Mouse (Mus musculus) kidney, embryonic 14.5 days (tissue): ENCODE data around the gene Bcl2l11. TPM values are rescaled to one million over a fixed set of nuclear protein-coding genes. Genes with fewer than 3 reads are reported as not detected.

ENCODE experiments used
- ATAC-seq: fragments of 200-750 bp; cut with Nextera tagmentation; 2 replicates; pipeline ENCODE4 v1.8.0; 2017; ENCODE audit warnings: moderate number of reproducible peaks, mild to moderate bottlenecking, moderate TSS enrichment, moderate library complexity; ENCODE audit not compliant: low FRiP score, low TSS enrichment
- H3K27ac ChIP-seq: fragments of 300-500 bp; sonication (generic); 2 replicates; pipeline ENCODE4 v1.5.1; 2014; ENCODE audit warnings: low read depth, mild to moderate bottlenecking, low read length, moderate library complexity, mixed read lengths
- H3K27me3 ChIP-seq: fragments of 300-500 bp; sonication (generic); 2 replicates; pipeline ENCODE4 v1.6.1; 2014; ENCODE audit warnings: mild to moderate bottlenecking, low read length; ENCODE audit not compliant: control insufficient read depth, insufficient read depth
- H3K36me3 ChIP-seq: fragments of 300-500 bp; sonication (generic); 2 replicates; pipeline ENCODE4 v1.6.1; 2014; ENCODE audit warnings: low read length, mixed read lengths; ENCODE audit not compliant: control insufficient read depth, insufficient read depth
- H3K4me1 ChIP-seq: fragments of 300-500 bp; sonication (generic); 2 replicates; pipeline ENCODE4 v1.6.1; 2014; ENCODE audit warnings: low read length, mixed read lengths; ENCODE audit not compliant: control insufficient read depth, insufficient read depth
- H3K4me2 ChIP-seq: fragments of 300-500 bp; sonication (generic); replicated peaks from 2 replicates; pipeline ENCODE4 v1.6.1; 2014; ENCODE audit warnings: low read depth, mild to moderate bottlenecking, low read length
- H3K4me3 ChIP-seq: fragments of 300-500 bp; sonication (generic); 2 replicates; pipeline ENCODE4 v1.5.1; 2014; ENCODE audit warnings: mild to moderate bottlenecking, low read length
- H3K9ac ChIP-seq: fragments of 300-500 bp; sonication (generic); 2 replicates; pipeline ENCODE4 v1.6.1; 2014; ENCODE audit warnings: low read depth, mild to moderate bottlenecking, low read length, moderate library complexity
- H3K9me3 ChIP-seq: fragments of 300-500 bp; sonication (generic); 2 replicates; pipeline ENCODE4 v1.6.1; 2016; ENCODE audit warnings: low read length; ENCODE audit not compliant: control insufficient read depth
- WGBS: fragments of 180-500 bp; shearing (Covaris S2); extraction: QIAGEN DNeasy Blood & Tissue Kit; methylation state at CpG from one replicate; pipeline ENCODE4 v1.1.7; 2014; 5-methylcytosine and 5-hydroxymethylcytosine counted together
- polyA plus RNA-seq: library from polyadenylated mRNA; unstranded; fragments of >200 nt; fragmentation: Nextera tagmentation; extraction: Ambion mirVana; gene quantifications from 2 replicates; pipeline ENCODE4 v1.2.1, GENCODE M21; 2014

Gene Bcl2l11
- polyA plus RNA-seq, 1 experiment from 2014 or later = 31.6 TPM

- Histone ChIP-seq H3K4me2 (0 out of 2 replicates have a peak overlapping the region, but pooled peaks have one; percentile 0), H3K9ac (no peak overlapping the region), H3K27ac (no peak overlapping the region), H3K4me3 (no peak overlapping the region), H3K36me3 (peaks cover 49% of the 10 kb centered on the region), H3K27me3 (no peaks in the 10 kb centered on the region), H3K4me1 (peaks cover 18% of the 10 kb centered on the region), H3K9me3 (no peaks in the 10 kb centered on the region)
- ATAC-seq = peak; percentile 80
- WGBS = 31% methylated on average over 15 of the region's 15 CpGs
Measured at GRCm38 (mm10) chr2:128139781-128140180, 13.9 kb downstream of the Bcl2l11 start.

- peak; percentile 33; the same call in 1 of the 2 replicates for ATAC-seq
- H3K27ac ChIP-seq = no peak overlapping the region
- WGBS = 69% methylated on average over 3 of the region's 3 CpGs
- no peaks in the 10 kb centered on the region for H3K27me3 ChIP-seq
- no peak overlapping the region for H3K4me3 ChIP-seq
- no peak overlapping the region for H3K4me2 ChIP-seq
- peaks cover 45% of the 10 kb centered on the region for H3K36me3 ChIP-seq
- H3K9me3 ChIP-seq = no peaks in the 10 kb centered on the region
- H3K4me1 ChIP-seq = peaks cover 19% of the 10 kb centered on the region
- no peak overlapping the region for H3K9ac ChIP-seq
Measured at GRCm38 (mm10) chr2:128140183-128140582, 14.3 kb downstream of the Bcl2l11 start.

- Histone ChIP-seq H3K9ac (no peak overlapping the region), H3K4me2 (no peak overlapping the region), H3K9me3 (no peaks in the 10 kb centered on the region), H3K27ac (no peak overlapping the region), H3K4me3 (no peak overlapping the region), H3K4me1 (peaks cover 18% of the 10 kb centered on the region), H3K27me3 (no peaks in the 10 kb centered on the region), H3K36me3 (peaks cover 50% of the 10 kb centered on the region)
- ATAC-seq = no peak
Measured at GRCm38 (mm10) chr2:128143992-128144391, 18.2 kb downstream of the Bcl2l11 start.

GRCm38 (mm10) chr2:128145433-128145832 lies 19.6 kb downstream of the Bcl2l11 start:
- WGBS = 57% methylated on average over 3 of the region's 3 CpGs

GRCm38 (mm10) chr2:128149596-128149995 lies 23.8 kb downstream of the Bcl2l11 start:
- peaks cover 7% of the 10 kb centered on the region; the same call in 1 of the 2 replicates for H3K4me1 ChIP-seq
- no peaks in the 10 kb centered on the region for H3K27me3 ChIP-seq
- no peak overlapping the region for H3K9ac ChIP-seq
- H3K36me3 ChIP-seq = peaks cover 61% of the 10 kb centered on the region
- WGBS = 70% methylated on average over 5 of the region's 5 CpGs
- no peaks in the 10 kb centered on the region for H3K9me3 ChIP-seq
- no peak overlapping the region for H3K4me2 ChIP-seq
- no peak for ATAC-seq
- H3K27ac ChIP-seq = no peak overlapping the region
- H3K4me3 ChIP-seq = no peak overlapping the region

More at GRCm38 (mm10) chr2:128145433-128145832, 19.6 kb downstream of the Bcl2l11 start:
- H3K9ac ChIP-seq = no peak overlapping the region
- no peak overlapping the region for H3K4me2 ChIP-seq
- H3K4me1 ChIP-seq = peaks cover 10% of the 10 kb centered on the region
- H3K27ac ChIP-seq = no peak overlapping the region
- H3K4me3 ChIP-seq = no peak overlapping the region
- no peaks in the 10 kb centered on the region for H3K9me3 ChIP-seq
- H3K27me3 ChIP-seq = no peaks in the 10 kb centered on the region
- H3K36me3 ChIP-seq = peaks cover 57% of the 10 kb centered on the region
- no peak for ATAC-seq

- 85% methylated on average over 9 of the region's 9 CpGs for WGBS
- peaks cover 12% of the 10 kb centered on the region for H3K4me1 ChIP-seq
- no peak for ATAC-seq
- peaks cover 57% of the 10 kb centered on the region for H3K36me3 ChIP-seq
- no peak overlapping the region for H3K4me2 ChIP-seq
- no peaks in the 10 kb centered on the region for H3K9me3 ChIP-seq
- no peak overlapping the region for H3K4me3 ChIP-seq
- no peak overlapping the region for H3K27ac ChIP-seq
- H3K9ac ChIP-seq = no peak overlapping the region
- no peaks in the 10 kb centered on the region for H3K27me3 ChIP-seq
Measured at GRCm38 (mm10) chr2:128152211-128152610, 26.4 kb downstream of the Bcl2l11 start.

- H3K36me3 ChIP-seq = peaks cover 49% of the 10 kb centered on the region
- H3K4me1 ChIP-seq = peaks cover 20% of the 10 kb centered on the region
- no peaks in the 10 kb centered on the region for H3K27me3 ChIP-seq
- H3K9me3 ChIP-seq = no peaks in the 10 kb centered on the region
- no peak overlapping the region for H3K9ac ChIP-seq
- H3K4me3 ChIP-seq = no peak overlapping the region
- no peak overlapping the region for H3K4me2 ChIP-seq
- H3K27ac ChIP-seq = no peak overlapping the region
- no peak for ATAC-seq
- 80% methylated on average over 16 of the region's 16 CpGs for WGBS
Measured at GRCm38 (mm10) chr2:128152845-128153550, 27.2 kb downstream of the Bcl2l11 start.

GRCm38 (mm10) chr2:128153551-128153910 lies 27.7 kb downstream of the Bcl2l11 start:
- no peak overlapping the region for H3K9ac ChIP-seq
- WGBS = 80% methylated on average over 11 of the region's 11 CpGs
- no peaks in the 10 kb centered on the region for H3K9me3 ChIP-seq
- peaks cover 23% of the 10 kb centered on the region for H3K4me1 ChIP-seq
- H3K27me3 ChIP-seq = no peaks in the 10 kb centered on the region
- no peak for ATAC-seq
- H3K4me3 ChIP-seq = no peak overlapping the region
- H3K27ac ChIP-seq = no peak overlapping the region
- H3K36me3 ChIP-seq = peaks cover 44% of the 10 kb centered on the region
- no peak overlapping the region for H3K4me2 ChIP-seq

GRCm38 (mm10) chr2:128155412-128156066 lies 29.7 kb downstream of the Bcl2l11 start:
- no peak overlapping the region for H3K4me2 ChIP-seq
- no peak for ATAC-seq
- H3K9ac ChIP-seq = no peak overlapping the region
- H3K36me3 ChIP-seq = peaks cover 36% of the 10 kb centered on the region; the same call in 1 of the 2 replicates
- H3K27ac ChIP-seq = no peak overlapping the region
- H3K4me3 ChIP-seq = no peak overlapping the region
- 93% methylated on average over 13 of the region's 13 CpGs for WGBS
- H3K9me3 ChIP-seq = no peaks in the 10 kb centered on the region
- peaks cover 30% of the 10 kb centered on the region for H3K4me1 ChIP-seq
- no peaks in the 10 kb centered on the region for H3K27me3 ChIP-seq
